Mouse (Mus musculus) stomach, embryonic 14.5 days (tissue): ENCODE data around the gene Astn1. TPM values are rescaled to one million over a fixed set of nuclear protein-coding genes. Genes with fewer than 3 reads are reported as not detected.

Source experiments
- ATAC-seq: fragments of 200-750 bp; cut with Nextera tagmentation; 2 replicates; pipeline ENCODE4 v1.8.0; 2017; ENCODE audit warnings: low read depth, moderate TSS enrichment; ENCODE audit not compliant: insufficient number of reproducible peaks, insufficient read depth, low FRiP score
- H3K27ac ChIP-seq: fragments of 300-500 bp; sonication (generic); 2 replicates; pipeline ENCODE4 v1.5.1; 2014; ENCODE audit warnings: mild to moderate bottlenecking, low read length, moderate library complexity, mixed read lengths
- H3K27me3 ChIP-seq: fragments of 300-500 bp; sonication (generic); 2 replicates; pipeline ENCODE4 v1.6.1; 2014; ENCODE audit warnings: low read length, control low read depth, mixed read lengths; ENCODE audit not compliant: control insufficient read depth, insufficient read depth
- H3K36me3 ChIP-seq: fragments of 300-500 bp; sonication (generic); 2 replicates; pipeline ENCODE4 v1.6.1; 2014; ENCODE audit warnings: mild to moderate bottlenecking, control low read depth, low read length, moderate library complexity, mixed read lengths; ENCODE audit not compliant: control insufficient read depth, insufficient read depth
- H3K4me1 ChIP-seq: fragments of 300-500 bp; sonication (generic); 2 replicates; pipeline ENCODE4 v1.6.1; 2014; ENCODE audit warnings: low read length, control low read depth, mixed read lengths; ENCODE audit not compliant: control insufficient read depth, insufficient read depth
- H3K4me2 ChIP-seq: fragments of 300-500 bp; sonication (generic); replicated peaks from 2 replicates; pipeline ENCODE4 v1.6.1; 2014; ENCODE audit warnings: low read depth, low read length, control low read depth
- H3K4me3 ChIP-seq: fragments of 300-500 bp; sonication (generic); 2 replicates; pipeline ENCODE4 v1.5.1; 2014; ENCODE audit warnings: low read depth, low read length, control low read depth
- H3K9ac ChIP-seq: fragments of 300-500 bp; sonication (generic); replicated peaks from 2 replicates; pipeline ENCODE4 v1.6.1; 2014; ENCODE audit warnings: low read depth, mild to moderate bottlenecking, control low read depth, low read length, moderate library complexity, mixed read lengths
- H3K9me3 ChIP-seq: fragments of 300-500 bp; sonication (generic); 2 replicates; pipeline ENCODE4 v1.6.1; 2016; ENCODE audit warnings: low read depth, low read length, control low read depth; ENCODE audit not compliant: control insufficient read depth
- WGBS: fragments of 180-500 bp; shearing (Covaris S2); extraction: QIAGEN DNeasy Blood & Tissue Kit; methylation state at CpG from one replicate; pipeline ENCODE4 v1.1.7; 2014; 5-methylcytosine and 5-hydroxymethylcytosine counted together
- polyA plus RNA-seq: library from polyadenylated mRNA; unstranded; fragments of >200 nt; fragmentation: Nextera tagmentation; extraction: Ambion mirVana; gene quantifications from 2 replicates; pipeline ENCODE4 v1.2.1, GENCODE M21; 2014

The Astn1 gene
- polyA plus RNA-seq, 1 experiment from 2014 or later: 4.5 TPM

GRCm38 (mm10) chr1:158656986-158657385 is 294.9 kb downstream of the Astn1 start:
- WGBS: 81% methylated on average over 6 of the region's 6 CpGs
- ATAC-seq: no peak
- Histone ChIP-seq H3K27me3 (no peaks in the 10 kb centered on the region), H3K36me3 (no peaks in the 10 kb centered on the region), H3K27ac (no peak overlapping the region), H3K4me3 (no peak overlapping the region), H3K9ac (no peak overlapping the region), H3K4me1 (no peaks in the 10 kb centered on the region), H3K4me2 (no peak overlapping the region), H3K9me3 (no peaks in the 10 kb centered on the region)

DNA sequence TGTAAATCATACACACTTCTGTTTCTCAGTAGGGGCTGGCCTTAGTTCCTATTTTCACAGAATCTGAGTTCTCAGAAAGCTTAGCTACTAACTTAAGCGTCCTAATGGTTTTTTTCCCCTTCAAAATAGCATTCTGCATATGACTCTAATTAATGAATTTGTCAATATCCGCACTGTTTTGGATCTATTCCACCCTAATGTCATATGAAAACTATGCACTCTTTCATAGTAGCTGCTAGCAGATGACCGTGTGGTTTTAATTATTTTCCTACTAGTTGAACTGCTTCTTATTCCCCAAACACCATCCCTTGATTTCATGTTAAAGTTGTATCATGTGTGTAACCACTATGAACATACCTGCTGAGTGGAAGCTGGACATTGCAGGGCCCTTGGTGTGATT is 303.9 kb downstream of the Astn1 start:
- 74% methylated on average over 3 of the region's 3 CpGs for WGBS

GRCm38 (mm10) chr1:158669971-158670592 is 308.0 kb downstream of the Astn1 start:
- 37% methylated on average over 3 of the region's 3 CpGs for WGBS
- Histone ChIP-seq H3K9me3 (no peaks in the 10 kb centered on the region), H3K4me1 (no peaks in the 10 kb centered on the region), H3K4me3 (no peak overlapping the region), H3K36me3 (no peaks in the 10 kb centered on the region), H3K27me3 (no peaks in the 10 kb centered on the region), H3K27ac (no peak overlapping the region), H3K9ac (no peak overlapping the region), H3K4me2 (no peak overlapping the region)
- peak; percentile 74; the same call in 1 of the 2 replicates for ATAC-seq

More for the DNA sequence above, 303.9 kb downstream of the Astn1 start:
- no peak overlapping the region for H3K9ac ChIP-seq
- H3K27me3 ChIP-seq: no peaks in the 10 kb centered on the region
- no peaks in the 10 kb centered on the region for H3K36me3 ChIP-seq
- H3K4me1 ChIP-seq: no peaks in the 10 kb centered on the region
- no peak for ATAC-seq
- H3K9me3 ChIP-seq: no peaks in the 10 kb centered on the region
- no peak overlapping the region for H3K4me2 ChIP-seq
- no peak overlapping the region for H3K4me3 ChIP-seq
- H3K27ac ChIP-seq: no peak overlapping the region

DNA sequence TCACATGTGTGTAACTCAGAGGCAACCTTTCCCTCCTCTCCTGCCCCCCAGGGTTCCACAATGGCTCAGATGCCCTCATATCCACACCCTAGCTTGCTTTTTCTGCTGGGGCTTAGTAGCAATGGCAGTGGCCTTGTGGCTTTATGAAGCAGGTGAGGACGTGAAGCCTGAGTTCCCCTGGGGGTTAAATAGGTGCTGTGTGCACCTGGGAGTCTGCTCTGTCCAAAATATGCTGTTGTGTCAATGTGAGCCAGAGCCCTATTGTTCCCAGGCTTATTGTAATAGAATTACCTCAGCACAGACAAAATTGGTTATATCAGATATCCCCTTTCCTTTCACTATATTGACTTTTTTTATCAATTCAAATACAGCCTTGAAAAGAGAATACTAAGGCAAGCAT is 325.7 kb downstream of the Astn1 start:
- WGBS: 47% methylated on average over 1 of the region's 1 CpGs
- H3K4me1 ChIP-seq: no peaks in the 10 kb centered on the region
- no peak overlapping the region for H3K4me3 ChIP-seq
- no peaks in the 10 kb centered on the region for H3K36me3 ChIP-seq
- H3K9me3 ChIP-seq: no peaks in the 10 kb centered on the region
- ATAC-seq: no peak
- no peak overlapping the region for H3K9ac ChIP-seq
- H3K27me3 ChIP-seq: no peaks in the 10 kb centered on the region
- no peak overlapping the region for H3K27ac ChIP-seq
- H3K4me2 ChIP-seq: no peak overlapping the region

- Histone ChIP-seq H3K4me2 (no peak overlapping the region), H3K9ac (no peak overlapping the region), H3K4me3 (no peak overlapping the region), H3K36me3 (no peaks in the 10 kb centered on the region), H3K4me1 (no peaks in the 10 kb centered on the region), H3K27me3 (no peaks in the 10 kb centered on the region), H3K27ac (no peak overlapping the region), H3K9me3 (no peaks in the 10 kb centered on the region)
- no peak for ATAC-seq
- WGBS: 58% methylated on average over 3 of the region's 3 CpGs
Measured at GRCm38 (mm10) chr1:158697423-158697822, 335.4 kb downstream of the Astn1 start.

DNA sequence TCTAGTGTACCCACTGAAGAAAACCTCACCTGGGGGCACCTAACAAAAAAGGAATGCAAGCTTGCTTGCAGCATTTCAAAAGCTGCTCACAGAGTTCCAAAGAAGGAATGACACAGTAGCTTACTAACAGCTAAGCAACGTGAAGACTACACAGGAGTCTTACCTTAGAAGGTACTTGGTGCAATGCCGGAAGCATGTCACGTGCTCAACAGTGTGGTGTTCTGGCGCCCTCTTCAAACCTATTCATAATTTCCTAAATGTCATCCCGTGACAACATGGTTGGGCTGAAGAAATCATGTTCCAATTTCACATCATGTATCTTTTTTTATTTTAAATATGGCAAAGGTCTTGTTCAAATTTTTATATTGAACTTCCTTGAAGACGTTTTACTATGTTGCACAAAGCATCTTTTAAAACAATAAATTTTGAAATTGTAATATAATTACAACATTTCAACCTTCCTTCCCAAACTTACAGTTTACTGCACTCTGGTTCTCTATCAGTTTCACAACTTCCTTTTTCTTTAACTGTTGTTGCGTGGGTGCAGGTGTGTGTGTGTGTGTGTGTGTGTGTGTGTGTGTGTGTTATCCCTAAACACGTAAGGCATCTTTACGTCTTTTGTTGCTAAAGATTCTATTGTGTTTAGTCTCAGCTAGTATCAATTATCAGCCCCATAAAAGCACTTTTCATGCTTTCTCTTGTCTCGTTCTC is 335.9 kb downstream of the Astn1 start:
- Histone ChIP-seq H3K27ac (no peak overlapping the region), H3K4me3 (no peak overlapping the region), H3K36me3 (no peaks in the 10 kb centered on the region), H3K9me3 (no peaks in the 10 kb centered on the region), H3K4me2 (no peak overlapping the region), H3K4me1 (no peaks in the 10 kb centered on the region), H3K27me3 (no peaks in the 10 kb centered on the region), H3K9ac (no peak overlapping the region)
- 87% methylated on average over 10 of the region's 10 CpGs for WGBS
- no peak for ATAC-seq

DNA sequence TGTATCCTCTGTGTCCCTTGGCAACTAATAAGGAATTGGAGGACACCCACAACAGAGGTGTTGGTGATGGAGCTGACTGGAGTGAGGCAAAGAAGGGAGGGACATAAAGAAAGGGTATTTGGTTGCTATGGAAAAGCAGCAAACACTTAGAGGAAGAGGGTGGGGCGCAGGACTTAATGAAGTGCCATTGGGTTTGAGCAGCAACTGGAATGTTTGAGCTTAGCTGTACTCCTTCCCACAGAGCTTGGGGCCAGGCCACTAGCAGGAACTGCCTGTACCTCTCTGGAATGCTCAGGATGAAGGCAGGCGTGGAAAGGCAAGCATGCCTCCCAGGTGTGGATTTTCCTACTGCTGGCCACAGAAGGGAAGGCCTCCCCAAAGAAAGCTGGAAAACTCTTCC is 337.2 kb downstream of the Astn1 start:
- H3K9ac ChIP-seq: no peak overlapping the region
- H3K4me3 ChIP-seq: no peak overlapping the region
- no peaks in the 10 kb centered on the region for H3K36me3 ChIP-seq
- no peak for ATAC-seq
- no peak overlapping the region for H3K4me2 ChIP-seq
- no peaks in the 10 kb centered on the region for H3K27me3 ChIP-seq
- no peaks in the 10 kb centered on the region for H3K4me1 ChIP-seq
- H3K9me3 ChIP-seq: no peaks in the 10 kb centered on the region
- WGBS: 84% methylated on average over 2 of the region's 2 CpGs
- no peak overlapping the region for H3K27ac ChIP-seq

DNA sequence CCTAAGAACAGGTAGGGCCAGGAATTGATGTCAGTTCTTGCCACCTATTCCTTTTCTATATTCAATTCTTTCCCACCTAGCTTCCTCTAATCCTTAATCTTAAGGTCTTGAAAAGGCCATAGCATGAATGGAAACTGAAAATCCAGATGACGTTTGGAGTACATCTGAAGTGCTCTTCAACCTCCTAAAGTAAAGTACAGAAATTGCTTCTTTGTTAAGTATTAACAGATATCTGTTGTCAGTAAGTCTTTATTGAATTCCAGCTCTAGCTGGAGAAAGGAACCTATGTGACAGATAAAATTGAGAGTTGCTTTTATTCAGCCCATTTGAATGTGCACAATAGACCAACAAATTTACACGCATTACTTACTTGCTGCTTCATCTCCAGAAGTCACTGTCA is 338.1 kb downstream of the Astn1 start:
- no peak overlapping the region for H3K4me2 ChIP-seq
- 58% methylated on average over 2 of the region's 2 CpGs for WGBS
- no peak overlapping the region for H3K4me3 ChIP-seq
- H3K4me1 ChIP-seq: no peaks in the 10 kb centered on the region
- no peak overlapping the region for H3K9ac ChIP-seq
- H3K27me3 ChIP-seq: no peaks in the 10 kb centered on the region
- H3K27ac ChIP-seq: no peak overlapping the region
- H3K36me3 ChIP-seq: no peaks in the 10 kb centered on the region
- no peak for ATAC-seq
- no peaks in the 10 kb centered on the region for H3K9me3 ChIP-seq

DNA sequence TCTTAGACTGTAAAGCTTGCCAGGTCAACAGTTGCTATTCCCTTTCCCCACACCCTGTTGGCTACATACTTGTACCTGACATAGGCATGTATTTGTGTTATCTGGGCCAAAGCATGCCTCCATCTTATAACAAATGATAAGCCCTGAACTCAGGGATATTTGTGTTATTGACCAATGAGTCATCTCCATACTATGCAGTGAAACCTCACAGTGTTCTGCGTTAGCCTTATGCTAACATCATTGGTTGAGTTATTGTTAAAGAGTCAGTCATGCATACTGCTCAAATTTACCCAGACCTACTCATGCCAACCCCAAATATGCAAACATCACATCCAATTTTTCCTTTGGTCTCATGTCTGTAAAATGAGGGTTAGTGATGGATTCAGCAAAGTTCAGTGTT is 339.3 kb downstream of the Astn1 start:
- Histone ChIP-seq H3K4me2 (no peak overlapping the region), H3K9me3 (no peaks in the 10 kb centered on the region), H3K36me3 (no peaks in the 10 kb centered on the region), H3K27ac (no peak overlapping the region), H3K9ac (no peak overlapping the region), H3K4me3 (no peak overlapping the region), H3K4me1 (no peaks in the 10 kb centered on the region), H3K27me3 (no peaks in the 10 kb centered on the region)
- 58% methylated on average over 1 of the region's 1 CpGs for WGBS
- ATAC-seq: no peak
